Comparison of ENCODE assay signal across 7 mouse cellular contexts in genomic region chr17:44078631-44079350, GRCm38 (mm10). TPM values are rescaled to one million over a fixed set of nuclear protein-coding genes. Genes with fewer than 3 reads are reported as not detected.
DNase-seq lines count a peak whose midpoint lies in the region; ATAC-seq and TF ChIP-seq lines count a peak whose summit lies in the region.

TSS of gene Enpp5 (plus strand) at chr17:44078813.

- H3K4me3 ChIP-seq in embryonic facial prominence, embryonic 13.5 days: peak within 1 kb of the TSS; percentile 56
- peak within 1 kb of the TSS; percentile 77 for H3K4me3 ChIP-seq in kidney, adult 2 months (ENCODE audit: insufficient read depth, low read depth, low read length)
- peak within 1 kb of the TSS; percentile 57 for H3K4me3 ChIP-seq in limb, embryonic 11.5 days (ENCODE audit: low read depth, low read length)
- peak within 1 kb of the TSS; percentile 66 for H3K4me3 ChIP-seq in midbrain, embryonic 14.5 days (replicated peaks; ENCODE audit: low read depth, low read length)

- peak; percentile 91 for ATAC-seq in embryonic facial prominence, embryonic 13.5 days (ENCODE audit: insufficient number of reproducible peaks, insufficient read depth, low FRiP score, low TSS enrichment, low read depth)
- peak; percentile 91 for ATAC-seq in limb, embryonic 11.5 days (ENCODE audit: insufficient number of reproducible peaks, low FRiP score, low TSS enrichment, low read depth)
- peak; percentile 98 for ATAC-seq in midbrain, embryonic 14.5 days (ENCODE audit: low FRiP score, low TSS enrichment)

- no peak for TF ChIP-seq CTCF in kidney, adult 2 months (conservative IDR thresholded peaks at IDR 0.05; ENCODE audit: insufficient read depth, insufficient read length, low read depth, low read length)

- TF ChIP-seq POLR2A in kidney, adult 2 months (IDR thresholded peaks at IDR 0.05; ENCODE audit: low read depth, low read length): peak; percentile 44

- DNase-seq in adrenal gland, postnatal 36 days: peak; percentile 91 to 93
- peak; percentile 87 to 91 for DNase-seq in heart, adult 18-20 months
- peak; percentile 94 for DNase-seq in kidney, adult 2 months
- DNase-seq in limb, embryonic 11.5 days (ENCODE audit: low spot score): peak; percentile 86
- peak; percentile 95 for DNase-seq in midbrain, embryonic 14.5 days
- DNase-seq in spleen, adult 18-20 months: peak; percentile 49 to 64

- peak within 1 kb of the TSS; percentile 35 for H3K27ac ChIP-seq in embryonic facial prominence, embryonic 13.5 days
- H3K27ac ChIP-seq in kidney, adult 2 months (ENCODE audit: insufficient read depth, low read depth, low read length): peak within 1 kb of the TSS; percentile 26; the same call in 1 of the 2 replicates
- no peak within 1 kb of the TSS for H3K27ac ChIP-seq in limb, embryonic 11.5 days (replicated peaks; ENCODE audit: low read depth, low read length)
- peak within 1 kb of the TSS; percentile 92 for H3K27ac ChIP-seq in midbrain, embryonic 14.5 days (replicated peaks; ENCODE audit: low read depth, low read length)

- 2% methylated on average over 31 of the region's 31 CpGs for WGBS in embryonic facial prominence, embryonic 13.5 days
- WGBS in kidney, adult 2 months: 2% methylated on average over 31 of the region's 31 CpGs
- 1% methylated on average over 31 of the region's 31 CpGs for WGBS in limb, embryonic 11.5 days
- 0% methylated on average over 31 of the region's 31 CpGs for WGBS in midbrain, embryonic 14.5 days

- H3K36me3 ChIP-seq in embryonic facial prominence, embryonic 13.5 days: peaks cover 12% of the 10 kb centered on the region
- H3K36me3 ChIP-seq in kidney, adult 2 months (ENCODE audit: control insufficient read depth, insufficient read depth, low read length): no peaks in the 10 kb centered on the region
- H3K36me3 ChIP-seq in limb, embryonic 11.5 days (ENCODE audit: control insufficient read depth, insufficient read depth, low read length): no peaks in the 10 kb centered on the region
- H3K36me3 ChIP-seq in midbrain, embryonic 14.5 days (ENCODE audit: control insufficient read depth, insufficient read depth, low read length): peaks cover 24% of the 10 kb centered on the region

- peaks cover 6% of the 10 kb centered on the region for H3K4me1 ChIP-seq in embryonic facial prominence, embryonic 13.5 days
- peaks cover 11% of the 10 kb centered on the region; the same call in 1 of the 2 replicates for H3K4me1 ChIP-seq in kidney, adult 2 months (ENCODE audit: control insufficient read depth, insufficient read depth, low read length)
- no peaks in the 10 kb centered on the region for H3K4me1 ChIP-seq in limb, embryonic 11.5 days (ENCODE audit: control insufficient read depth, insufficient read depth, low read length)
- H3K4me1 ChIP-seq in midbrain, embryonic 14.5 days (ENCODE audit: control insufficient read depth, insufficient read depth, low read length): peaks cover 11% of the 10 kb centered on the region

- H3K9me3 ChIP-seq in embryonic facial prominence, embryonic 13.5 days: no peaks in the 10 kb centered on the region
- no peaks in the 10 kb centered on the region for H3K9me3 ChIP-seq in limb, embryonic 11.5 days (ENCODE audit: control insufficient read depth, low read length)
- H3K9me3 ChIP-seq in midbrain, embryonic 14.5 days (ENCODE audit: control insufficient read depth, low read length): no peaks in the 10 kb centered on the region

- H3K27me3 ChIP-seq in embryonic facial prominence, embryonic 13.5 days: no peaks in the 10 kb centered on the region; the same call in 1 of the 2 replicates
- no peaks in the 10 kb centered on the region for H3K27me3 ChIP-seq in kidney, adult 2 months (replicated peaks; ENCODE audit: control insufficient read depth, insufficient read depth, low read length)
- no peaks in the 10 kb centered on the region for H3K27me3 ChIP-seq in limb, embryonic 11.5 days (ENCODE audit: control insufficient read depth, insufficient read depth, low read length)
- H3K27me3 ChIP-seq in midbrain, embryonic 14.5 days (ENCODE audit: control insufficient read depth, insufficient read depth, low read length): no peaks in the 10 kb centered on the region

- peak within 1 kb of the TSS; percentile 74 for H3K9ac ChIP-seq in embryonic facial prominence, embryonic 13.5 days
- H3K9ac ChIP-seq in limb, embryonic 11.5 days (ENCODE audit: low read length): peak within 1 kb of the TSS; percentile 55
- H3K9ac ChIP-seq in midbrain, embryonic 14.5 days (replicated peaks; ENCODE audit: low read length): peak within 1 kb of the TSS; percentile 83

- H3K4me2 ChIP-seq in embryonic facial prominence, embryonic 13.5 days: peak within 1 kb of the TSS; percentile 78
- peak within 1 kb of the TSS; percentile 90 for H3K4me2 ChIP-seq in limb, embryonic 11.5 days (ENCODE audit: low read depth, severe bottlenecking)
- H3K4me2 ChIP-seq in midbrain, embryonic 14.5 days (ENCODE audit: low read length): peak within 1 kb of the TSS; percentile 68

RNA-seq across cellular contexts. Expression of gene Enpp5, which starts in this region (rescaled TPM):
- 10 to 100 TPM; 43.7 to 47.0 TPM for total RNA-seq in adrenal gland, postnatal 36 days (2021)
- 15.4 and 20.0 TPM in 2 replicates for polyA plus RNA-seq in embryonic facial prominence, embryonic 13.5 days (2015; fragmentation: Nextera tagmentation; extraction: Ambion mirVana)
- total RNA-seq in heart, adult 18-20 months (2021): 10 to 100 TPM; 15.6 to 17.7 TPM
- 89.5 and 98.4 TPM in 2 replicates for polyA plus RNA-seq in kidney, adult 2 months (2012; rRNA removed)
- polyA plus RNA-seq in limb, embryonic 11.5 days (2014; fragmentation: Nextera tagmentation; extraction: Ambion mirVana): 7.1 and 7.2 TPM in 2 replicates
- polyA plus RNA-seq in midbrain, embryonic 14.5 days (2014; fragmentation: Nextera tagmentation; extraction: Ambion mirVana): 80.2 and 82.7 TPM in 2 replicates
